Mouse (Mus musculus): ENCODE measurements at regions not wholly inside any gene's neighbourhood (a gene's known extent, or its start where the extent isn't known, plus 50 kb on each side); places are given as distances from the start of the nearest gene placed in this dataset.

DNA sequence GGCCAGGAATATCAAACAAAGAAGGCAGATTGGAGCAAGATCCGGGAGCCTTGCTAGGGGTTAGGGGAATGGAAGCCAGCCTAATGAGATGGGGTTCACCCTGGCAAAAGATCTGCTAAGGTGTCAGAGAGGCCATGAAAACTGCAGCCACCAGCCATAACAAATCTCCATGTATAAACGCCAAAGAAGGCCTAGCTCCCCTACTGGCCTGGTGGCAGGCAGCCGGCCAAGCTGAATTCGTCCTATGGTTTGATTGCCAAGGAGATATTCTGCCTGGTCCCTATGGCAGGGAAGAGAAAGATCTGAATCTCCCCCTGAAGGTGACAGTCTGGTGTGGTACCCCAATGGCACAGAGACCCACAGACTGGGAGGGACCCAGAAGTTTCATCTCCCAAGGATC is 104.8 kb upstream of the E030018B13Rik start:
- no peak overlapping the region for H3K4me2 ChIP-seq
- WGBS, result 86% methylated on average over 4 of the region's 4 CpGs
- H3K36me3 ChIP-seq, result no peaks in the 10 kb centered on the region
- no peaks in the 10 kb centered on the region for H3K27me3 ChIP-seq
- peaks cover 10% of the 10 kb centered on the region for H3K4me1 ChIP-seq
- no peaks in the 10 kb centered on the region for H3K9me3 ChIP-seq
- H3K9ac ChIP-seq, result no peak overlapping the region
- H3K27ac ChIP-seq, result no peak overlapping the region
- H3K4me3 ChIP-seq, result no peak overlapping the region
- ATAC-seq (ENCODE audit: insufficient number of reproducible peaks, low FRiP score, low TSS enrichment, low read depth), result no peak

DNA sequence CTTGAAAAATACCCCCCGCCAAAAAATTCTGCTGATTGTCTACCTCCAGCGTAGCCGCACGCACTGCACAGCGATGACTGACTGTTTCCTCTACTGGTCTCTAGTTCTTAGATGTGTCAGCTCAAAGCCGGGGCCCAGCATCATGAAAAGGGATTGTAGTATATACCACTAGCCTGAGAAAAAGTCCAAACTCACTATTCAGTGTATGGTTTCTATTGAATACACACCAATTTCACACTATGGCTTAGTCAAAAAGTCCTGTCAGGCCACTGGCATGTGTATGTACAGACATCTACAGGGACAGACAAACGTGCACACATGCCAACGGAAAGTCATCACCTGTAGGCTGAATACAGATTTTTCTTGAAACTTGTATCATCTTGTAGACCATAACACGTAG is 101.1 kb upstream of the E030018B13Rik start:
- 88% methylated on average over 9 of the region's 9 CpGs for WGBS
- H3K4me2 ChIP-seq, result no peak overlapping the region

DNA sequence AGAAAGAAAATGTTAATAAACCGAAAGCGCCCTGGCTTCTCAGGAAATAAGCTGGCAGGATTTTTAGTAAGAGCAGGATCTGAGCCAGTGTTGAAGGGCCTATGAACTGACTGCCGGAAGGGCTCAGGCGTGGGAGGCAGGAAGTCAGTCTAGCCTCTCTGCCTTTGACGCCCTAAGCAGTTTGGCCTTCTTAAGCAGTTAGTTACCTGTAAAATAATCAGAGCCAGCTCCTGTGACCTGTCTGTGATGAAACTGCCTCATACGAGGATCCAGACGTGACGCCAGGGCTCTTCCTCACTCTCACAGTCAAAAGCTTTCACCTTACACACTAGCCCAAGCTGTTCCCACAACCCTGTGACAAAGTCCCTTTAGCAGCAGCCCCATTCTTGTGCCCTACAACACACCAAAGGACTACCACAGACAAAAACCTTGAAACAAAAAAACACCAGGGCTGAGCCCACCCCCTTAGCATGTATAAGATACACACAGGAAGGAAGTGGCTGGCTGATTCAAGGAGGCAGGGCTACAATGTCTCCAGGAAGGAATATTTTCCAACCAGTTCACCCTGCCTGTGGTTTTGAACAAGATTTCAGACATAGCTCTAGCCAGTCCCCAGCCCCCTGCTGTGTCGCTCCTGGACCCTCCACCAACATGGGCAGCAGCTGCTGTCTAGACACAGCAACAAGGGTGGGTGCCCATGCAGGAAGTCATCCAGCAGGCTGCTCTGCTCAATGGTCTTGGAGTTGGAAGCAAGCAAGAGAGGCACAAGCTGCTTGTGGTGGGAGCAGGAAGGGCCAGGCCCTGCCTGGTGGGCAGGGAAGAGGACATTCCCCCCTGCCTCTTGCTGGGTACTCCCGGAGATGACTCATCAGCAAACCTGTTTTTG is 100.4 kb upstream of the E030018B13Rik start:
- Histone ChIP-seq H3K4me3 (no peak overlapping the region), H3K9ac (no peak overlapping the region), H3K4me2 (no peak overlapping the region), H3K27ac (peak overlapping the region; percentile 63), H3K36me3 (no peaks in the 10 kb centered on the region), H3K9me3 (no peaks in the 10 kb centered on the region), H3K27me3 (no peaks in the 10 kb centered on the region), H3K4me1 (peaks cover 12% of the 10 kb centered on the region)
- 37% methylated on average over 10 of the region's 10 CpGs for WGBS
- ATAC-seq (ENCODE audit: insufficient number of reproducible peaks, low FRiP score, low TSS enrichment, low read depth), result peak; percentile 18; the same call in 1 of the 2 replicates

More for the DNA sequence above, 101.1 kb upstream of the E030018B13Rik start:
- Histone ChIP-seq H3K27me3 (no peaks in the 10 kb centered on the region), H3K4me3 (no peak overlapping the region), H3K4me1 (peaks cover 12% of the 10 kb centered on the region), H3K36me3 (no peaks in the 10 kb centered on the region), H3K27ac (peak overlapping the region; percentile 63; the same call in 1 of the 2 replicates), H3K9me3 (no peaks in the 10 kb centered on the region), H3K9ac (no peak overlapping the region)
- no peak for ATAC-seq (ENCODE audit: insufficient number of reproducible peaks, low FRiP score, low TSS enrichment, low read depth)

DNA sequence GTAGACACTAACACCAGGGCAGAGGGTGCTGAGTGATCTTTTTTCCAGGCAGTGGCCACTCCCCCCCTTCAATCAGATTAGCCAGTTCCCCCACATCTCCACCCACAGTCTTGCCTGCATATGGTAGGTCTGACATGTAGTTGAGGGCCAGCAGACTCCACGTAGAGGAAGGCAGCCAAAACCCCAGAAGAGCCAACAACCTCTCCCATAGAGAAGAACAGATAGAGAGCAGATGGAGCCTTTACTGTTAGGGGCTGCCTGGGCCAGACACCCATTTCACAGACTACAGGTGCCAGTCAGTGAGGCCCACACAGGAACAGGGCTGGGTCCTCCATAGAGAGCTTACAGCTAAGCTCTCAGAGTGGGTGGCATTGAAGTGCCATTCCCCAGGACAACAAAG is 99.2 kb upstream of the E030018B13Rik start:
- no peak overlapping the region for H3K27ac ChIP-seq
- no peaks in the 10 kb centered on the region for H3K9me3 ChIP-seq
- H3K4me2 ChIP-seq, result no peak overlapping the region
- no peak overlapping the region for H3K4me3 ChIP-seq
- ATAC-seq (ENCODE audit: insufficient number of reproducible peaks, low FRiP score, low TSS enrichment, low read depth), result no peak
- H3K4me1 ChIP-seq, result peaks cover 12% of the 10 kb centered on the region
- H3K9ac ChIP-seq, result no peak overlapping the region
- H3K36me3 ChIP-seq, result no peaks in the 10 kb centered on the region
- WGBS, result 75% methylated on average over 1 of the region's 1 CpGs
- no peaks in the 10 kb centered on the region for H3K27me3 ChIP-seq

DNA sequence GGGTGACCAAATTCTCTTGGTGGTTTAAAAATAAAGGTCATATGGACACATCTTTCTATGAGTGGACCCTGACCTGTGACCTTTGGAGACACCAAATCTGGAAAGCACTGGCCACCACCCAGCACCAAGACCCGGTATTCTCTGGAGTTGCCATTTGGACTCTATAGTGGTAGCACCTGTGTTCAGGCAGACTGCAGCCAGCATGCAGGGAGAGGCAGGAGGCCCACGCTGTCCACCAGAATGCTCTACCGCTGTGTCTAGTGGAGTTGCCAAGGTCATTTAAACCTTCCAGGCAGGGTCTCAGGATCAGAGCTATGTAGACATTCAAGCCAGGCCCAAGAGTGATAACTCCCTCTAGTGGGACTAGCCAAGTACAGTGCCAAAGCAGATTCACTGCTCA is 98.6 kb upstream of the E030018B13Rik start:
- no peak overlapping the region for H3K27ac ChIP-seq
- peaks cover 12% of the 10 kb centered on the region for H3K4me1 ChIP-seq
- no peaks in the 10 kb centered on the region for H3K9me3 ChIP-seq
- WGBS, result 92% methylated on average over 3 of the region's 3 CpGs
- no peak for ATAC-seq (ENCODE audit: insufficient number of reproducible peaks, low FRiP score, low TSS enrichment, low read depth)
- H3K36me3 ChIP-seq, result no peaks in the 10 kb centered on the region
- no peak overlapping the region for H3K4me2 ChIP-seq
- H3K27me3 ChIP-seq, result no peaks in the 10 kb centered on the region
- no peak overlapping the region for H3K4me3 ChIP-seq
- no peak overlapping the region for H3K9ac ChIP-seq

DNA sequence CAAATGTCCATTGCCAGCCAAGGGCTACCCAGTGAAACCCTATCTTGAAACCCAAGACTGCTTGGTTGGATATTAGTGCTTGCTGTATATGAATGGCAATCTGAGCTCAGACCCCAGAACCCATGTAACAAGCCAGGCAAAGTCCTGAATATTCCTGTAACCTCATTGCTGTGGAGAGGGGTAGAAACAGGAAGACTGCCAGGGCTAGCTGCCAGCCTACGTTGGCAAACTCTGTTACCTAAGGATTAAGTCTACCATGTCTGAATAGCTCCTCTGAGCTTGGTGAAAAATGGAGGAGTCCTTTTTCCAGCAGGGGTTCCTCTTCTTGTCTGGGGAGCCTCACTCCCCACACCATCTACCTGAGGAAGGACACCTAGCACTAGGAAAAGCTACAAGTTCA is 96.4 kb upstream of the E030018B13Rik start:
- Histone ChIP-seq H3K9ac (no peak overlapping the region), H3K27me3 (no peaks in the 10 kb centered on the region), H3K4me2 (no peak overlapping the region), H3K4me3 (no peak overlapping the region), H3K4me1 (peaks cover 12% of the 10 kb centered on the region), H3K9me3 (no peaks in the 10 kb centered on the region), H3K27ac (no peak overlapping the region), H3K36me3 (no peaks in the 10 kb centered on the region)
- WGBS, result 38% methylated on average over 1 of the region's 1 CpGs
- ATAC-seq (ENCODE audit: insufficient number of reproducible peaks, low FRiP score, low TSS enrichment, low read depth), result no peak

DNA sequence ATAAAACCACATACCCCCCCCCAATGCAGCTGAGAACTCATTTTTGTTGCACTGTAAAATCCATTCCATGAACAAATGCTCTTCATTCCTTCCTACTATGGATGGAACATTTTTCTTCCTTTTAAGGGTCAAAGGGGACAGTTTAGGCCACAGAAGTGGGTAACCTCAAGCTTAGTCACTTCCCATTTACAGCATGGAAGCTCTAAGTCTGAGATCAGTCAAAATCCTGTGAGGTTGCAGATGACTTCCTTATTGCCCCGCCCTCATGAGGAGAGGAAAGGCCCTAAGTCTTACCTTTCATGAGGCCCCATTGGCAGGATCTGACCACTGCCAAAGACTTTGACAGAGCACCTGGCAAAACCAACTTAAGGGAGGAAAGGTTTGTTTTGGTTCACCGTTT is 94.7 kb upstream of the E030018B13Rik start:
- no peak for ATAC-seq (ENCODE audit: insufficient number of reproducible peaks, low FRiP score, low TSS enrichment, low read depth)
- 79% methylated on average over 2 of the region's 2 CpGs for WGBS
- Histone ChIP-seq H3K9ac (no peak overlapping the region), H3K4me1 (peaks cover under 1% of the 10 kb centered on the region; the same call in 1 of the 2 replicates), H3K4me2 (no peak overlapping the region), H3K27me3 (no peaks in the 10 kb centered on the region), H3K9me3 (no peaks in the 10 kb centered on the region), H3K36me3 (no peaks in the 10 kb centered on the region), H3K4me3 (no peak overlapping the region), H3K27ac (no peak overlapping the region)

DNA sequence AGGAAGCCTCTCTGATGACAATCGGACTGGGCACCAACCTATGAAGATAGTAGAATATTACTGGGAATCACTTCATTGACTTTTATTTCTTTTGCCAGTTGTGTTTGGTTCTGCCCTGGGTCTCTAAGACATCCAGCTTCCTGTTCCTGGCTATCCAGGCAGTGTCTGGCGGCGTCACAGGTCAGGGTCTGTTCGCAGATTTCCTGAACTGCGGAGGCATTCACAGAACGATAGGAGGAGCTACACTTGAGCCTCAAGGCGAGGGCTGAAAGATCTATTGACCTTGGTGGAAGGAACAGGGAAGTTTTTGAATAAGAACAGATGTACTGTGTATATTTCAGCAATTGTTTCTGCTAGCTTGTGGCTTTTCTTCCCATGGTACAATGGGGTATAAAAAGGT is 92.6 kb upstream of the E030018B13Rik start:
- no peak for ATAC-seq (ENCODE audit: insufficient number of reproducible peaks, low FRiP score, low TSS enrichment, low read depth)
- H3K9me3 ChIP-seq, result no peaks in the 10 kb centered on the region
- 57% methylated on average over 7 of the region's 7 CpGs for WGBS
- no peak overlapping the region for H3K27ac ChIP-seq
- no peaks in the 10 kb centered on the region for H3K36me3 ChIP-seq
- no peak overlapping the region for H3K9ac ChIP-seq
- H3K27me3 ChIP-seq, result no peaks in the 10 kb centered on the region
- no peaks in the 10 kb centered on the region for H3K4me1 ChIP-seq
- H3K4me2 ChIP-seq, result no peak overlapping the region
- no peak overlapping the region for H3K4me3 ChIP-seq

DNA sequence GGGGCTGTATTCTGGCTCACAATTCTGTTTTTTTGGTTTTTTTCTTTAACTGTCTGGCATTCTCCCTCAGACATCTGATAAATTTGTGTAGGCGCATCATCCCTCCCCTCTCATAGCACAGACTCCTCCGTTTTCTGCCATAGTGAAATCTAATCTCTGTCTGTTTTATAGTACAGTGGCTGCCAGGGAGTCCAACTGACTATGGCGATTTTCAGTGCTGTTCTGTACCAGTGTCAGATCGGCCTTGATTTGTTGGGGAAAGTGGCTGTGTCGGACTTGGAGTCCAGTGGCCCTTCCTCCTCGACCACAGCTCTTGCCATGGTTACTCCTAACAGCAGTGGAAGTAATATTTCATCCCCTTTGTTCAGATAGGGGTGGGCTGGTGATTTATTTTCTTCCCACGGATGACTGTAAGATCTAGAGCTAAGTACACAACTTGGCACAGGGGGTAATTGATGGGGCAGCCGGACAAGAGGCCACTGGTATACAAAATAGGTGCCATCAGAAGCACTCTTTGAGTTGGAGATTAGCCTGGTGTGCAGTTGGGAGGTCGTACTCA is 87.2 kb upstream of the E030018B13Rik start:
- ATAC-seq (ENCODE audit: insufficient number of reproducible peaks, low FRiP score, low TSS enrichment, low read depth), result no peak
- WGBS, result 76% methylated on average over 9 of the region's 9 CpGs
- Histone ChIP-seq H3K4me3 (no peak overlapping the region), H3K9me3 (no peaks in the 10 kb centered on the region), H3K36me3 (no peaks in the 10 kb centered on the region), H3K9ac (no peak overlapping the region), H3K27ac (no peak overlapping the region), H3K27me3 (no peaks in the 10 kb centered on the region), H3K4me1 (no peaks in the 10 kb centered on the region), H3K4me2 (no peak overlapping the region)

DNA sequence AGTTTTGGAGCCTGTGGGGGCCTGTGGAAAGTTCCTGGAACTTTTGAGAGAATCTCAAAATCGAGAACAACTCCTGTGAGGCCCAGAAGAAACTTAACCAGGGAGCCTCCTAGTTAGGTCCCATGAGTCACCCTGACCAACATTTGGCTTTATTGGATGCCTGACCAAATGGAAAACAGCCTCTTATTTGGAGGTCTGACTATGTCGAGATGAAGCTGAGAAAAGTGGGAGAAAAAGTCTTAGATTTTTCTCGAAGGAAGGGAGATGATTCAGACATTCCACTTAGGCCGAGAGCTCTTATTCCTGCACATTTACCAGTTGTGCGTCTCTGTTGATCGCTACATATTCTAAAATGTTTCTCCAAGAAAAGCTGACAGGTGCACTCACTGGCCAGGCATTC is 83.0 kb upstream of the E030018B13Rik start:
- Histone ChIP-seq H3K4me2 (no peak overlapping the region), H3K9ac (no peak overlapping the region)
- no peak for ATAC-seq (ENCODE audit: insufficient number of reproducible peaks, low FRiP score, low TSS enrichment, low read depth)

DNA sequence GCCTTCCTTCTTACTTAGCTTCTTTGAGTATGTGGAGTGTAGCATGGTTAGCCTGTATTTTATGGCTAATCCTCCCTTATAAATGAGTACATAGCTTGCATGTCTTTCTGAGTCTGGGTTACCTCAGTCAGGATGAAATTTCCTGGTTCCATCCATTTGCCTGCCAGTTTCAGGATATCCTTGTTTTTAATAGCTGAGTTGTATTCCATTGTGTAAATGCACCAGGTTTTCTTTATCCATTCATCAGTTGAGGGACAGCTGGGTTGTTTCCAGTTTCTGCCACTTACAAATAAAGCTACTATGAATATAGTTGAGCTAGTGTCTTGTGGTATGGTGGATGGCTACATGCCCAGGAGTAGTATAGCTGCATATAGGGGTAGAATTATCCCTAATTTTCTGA is 80.7 kb upstream of the E030018B13Rik start:
- Histone ChIP-seq H3K9ac (no peak overlapping the region), H3K27ac (no peak overlapping the region), H3K4me3 (no peak overlapping the region), H3K27me3 (no peaks in the 10 kb centered on the region), H3K4me1 (no peaks in the 10 kb centered on the region), H3K36me3 (no peaks in the 10 kb centered on the region), H3K4me2 (no peak overlapping the region), H3K9me3 (no peaks in the 10 kb centered on the region)
- ATAC-seq (ENCODE audit: insufficient number of reproducible peaks, low FRiP score, low TSS enrichment, low read depth), result no peak

More for the DNA sequence above, 83.0 kb upstream of the E030018B13Rik start:
- Histone ChIP-seq H3K4me3 (no peak overlapping the region), H3K27me3 (no peaks in the 10 kb centered on the region), H3K9me3 (no peaks in the 10 kb centered on the region), H3K36me3 (no peaks in the 10 kb centered on the region), H3K4me1 (no peaks in the 10 kb centered on the region), H3K27ac (no peak overlapping the region)
- WGBS, result 77% methylated on average over 6 of the region's 6 CpGs

Measured in limb, embryonic 15.5 days (tissue).